Mouse (Mus musculus) heart, postnatal 4 days (tissue): ENCODE measurements around the gene Rab29. TPM values are rescaled to one million over a fixed set of nuclear protein-coding genes. Genes with fewer than 3 reads are reported as not detected.
"Not testable (repeated sequence)": the region's sequence is repeated elsewhere in the genome, so short reads cannot be mapped to it uniquely, and the experiment has no call there.

Source experiments
- DNase-seq: peaks from one replicate; pipeline ENCODE4 v3.0.0; 2021
- total RNA-seq, 2 experiments: library from RNA; stranded (reverse); gene quantifications; 2 replicates each; pipeline ENCODE4 v1.2.3; 2021

Gene Rab29
- 10 to 100 TPM; 10.6 to 10.8 TPM for total RNA-seq

DNA sequence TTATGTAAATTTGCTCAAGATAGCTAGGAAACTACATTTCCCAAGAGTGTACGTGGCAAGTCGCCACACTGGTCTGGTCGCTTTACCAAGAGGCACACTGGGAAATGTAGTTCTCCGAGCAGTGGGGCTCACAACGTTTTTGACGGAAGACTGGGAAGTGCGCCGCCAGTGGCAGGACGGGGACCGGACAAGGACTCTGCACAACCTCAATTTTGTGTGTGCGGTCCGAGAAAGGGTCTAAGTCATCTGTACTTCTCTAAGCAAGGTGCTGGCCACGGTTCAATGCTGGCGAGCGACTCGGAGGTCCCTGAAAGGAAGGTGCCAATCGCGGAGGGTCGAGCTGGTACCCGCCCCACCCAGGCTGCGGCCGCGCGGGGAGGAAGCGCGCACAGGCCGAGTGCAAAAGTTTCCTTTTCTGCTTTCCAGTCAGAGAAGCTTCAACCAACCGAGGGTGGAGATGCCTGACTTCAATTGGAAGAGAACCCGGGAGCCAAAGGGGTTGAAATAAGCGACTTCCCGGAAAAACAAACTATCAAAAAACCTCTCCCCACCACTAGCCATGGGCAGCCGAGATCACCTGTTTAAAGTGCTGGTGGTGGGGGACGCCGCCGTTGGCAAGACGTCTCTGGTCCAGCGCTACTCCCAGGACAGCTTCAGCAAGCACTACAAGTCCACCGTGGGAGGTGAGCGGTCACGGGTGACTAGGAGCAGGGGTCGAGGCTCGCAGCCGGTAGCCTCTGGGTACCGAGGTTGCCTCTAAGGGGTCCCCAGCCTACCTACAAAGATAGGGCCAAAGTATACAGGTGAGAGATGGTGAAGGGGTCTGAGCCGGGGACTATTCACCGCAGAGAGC lies at the start of gene Rab29:
Gene Rab29 (plus strand): TSS at position 132 of the 853 bp plus-strand sequence.
- peak; percentile 94 for DNase-seq

DNA sequence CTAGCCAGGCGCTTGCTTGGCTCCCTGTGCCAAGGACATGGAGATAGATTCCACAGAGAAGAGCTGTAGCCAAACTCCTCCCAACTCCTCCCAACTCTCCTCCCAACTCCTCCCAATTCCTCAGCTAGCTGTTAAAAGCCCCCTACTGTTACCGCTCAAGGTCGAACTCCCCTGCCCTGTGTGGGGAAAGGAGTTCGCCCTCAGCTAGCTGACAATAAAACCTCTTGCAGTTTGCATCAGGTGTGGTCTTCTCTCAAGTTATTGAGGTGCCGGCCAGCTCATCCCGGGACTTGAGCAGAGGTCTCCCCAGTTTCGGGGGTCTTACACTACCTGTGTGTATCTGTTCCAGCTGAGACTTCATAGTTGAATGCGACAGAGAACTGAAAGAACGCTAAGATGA lies 46.7 kb upstream of the Rab29 start:
- DNase-seq, result not testable (repeated sequence)

DNA sequence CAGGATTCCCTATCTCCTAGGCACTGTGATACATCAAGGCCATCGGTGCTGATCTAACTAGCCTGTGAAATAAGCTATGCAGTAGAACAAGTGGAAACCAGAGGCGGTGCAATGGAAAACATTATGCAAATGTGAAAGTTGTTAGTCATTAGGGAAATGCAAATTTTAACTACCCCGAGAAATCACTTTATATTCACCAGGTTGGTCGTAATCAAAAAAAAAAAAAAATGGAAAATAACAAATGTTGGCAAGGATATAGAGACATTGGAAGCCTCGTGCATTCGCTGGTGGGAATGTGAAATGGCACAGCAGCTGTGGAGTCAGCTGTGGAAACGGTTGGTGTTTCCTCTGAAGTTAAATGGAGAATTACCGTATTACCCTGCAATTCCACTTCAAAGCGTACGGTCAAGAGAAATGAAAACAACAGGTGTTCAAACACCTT lies 46.1 kb upstream of the Rab29 start:
- DNase-seq, result no peak

DNA sequence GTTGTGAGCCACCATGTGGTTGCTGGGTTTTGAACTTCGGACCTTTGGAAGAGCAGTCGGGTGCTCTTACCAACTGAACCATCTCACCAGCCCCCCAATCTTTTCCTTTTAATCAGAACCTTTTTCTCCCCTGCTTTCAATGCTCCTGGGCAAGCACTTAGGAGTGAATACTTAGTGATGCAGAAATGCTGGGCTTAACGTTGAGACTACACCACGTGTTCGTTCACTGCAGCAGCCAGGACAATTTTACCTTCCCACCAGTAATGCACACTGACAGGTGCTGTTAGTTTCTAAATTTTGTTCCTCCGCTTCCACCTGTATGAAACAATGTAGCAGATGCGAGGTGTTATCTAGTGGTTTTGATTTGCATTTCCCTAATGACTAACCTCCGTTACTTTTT lies 44.7 kb upstream of the Rab29 start:
- DNase-seq, result no peak

DNA sequence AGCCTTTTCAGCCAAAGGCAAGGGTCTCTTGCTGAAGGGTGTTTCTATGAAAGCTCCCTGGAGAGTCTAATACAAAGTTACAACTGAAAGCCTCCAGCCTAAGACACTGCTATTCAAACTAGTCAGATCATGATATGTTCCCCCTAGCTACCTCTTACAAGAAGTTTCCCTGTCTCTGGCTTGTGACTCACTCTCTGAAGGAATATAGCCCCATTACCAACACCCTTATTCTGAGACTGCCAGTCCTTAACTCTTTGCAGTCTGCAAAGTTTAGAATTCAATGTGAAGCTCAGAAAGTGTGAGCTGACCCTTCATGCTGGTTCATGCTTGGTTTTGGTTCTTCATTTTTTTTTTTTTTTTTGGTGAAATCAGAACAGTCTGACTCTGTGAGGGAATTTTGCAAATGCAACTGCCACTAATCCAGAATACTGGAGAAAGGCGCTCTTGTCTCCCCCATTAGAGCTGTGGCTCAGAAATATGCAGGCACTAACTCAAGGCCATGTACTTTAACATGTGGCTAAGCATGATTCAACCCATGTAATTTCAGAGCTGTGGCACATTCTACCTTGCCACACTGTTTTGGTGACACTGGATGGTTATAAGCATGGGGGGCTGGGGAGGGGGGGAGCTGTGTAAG lies 44.0 kb upstream of the Rab29 start:
- DNase-seq, result no peak

DNA sequence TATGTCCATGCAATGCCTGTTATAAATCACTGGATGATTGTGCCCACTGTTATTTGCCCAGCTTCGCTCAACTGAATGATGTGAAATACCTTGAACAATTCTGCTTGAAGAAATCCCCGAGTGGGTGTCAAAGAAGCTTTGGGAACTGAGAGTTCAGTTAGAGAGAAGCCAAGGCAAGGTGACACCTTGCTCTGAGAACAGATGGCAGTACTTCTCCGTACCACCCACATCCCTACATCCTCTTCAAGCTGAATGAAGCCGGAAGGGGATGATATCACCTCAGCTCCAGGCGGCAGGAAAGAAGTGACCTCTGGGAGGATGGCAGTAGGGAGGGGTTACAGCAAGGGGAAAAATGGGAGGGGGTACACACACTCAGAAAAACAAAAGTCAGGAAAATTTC lies 43.5 kb upstream of the Rab29 start:
- DNase-seq, result no peak

DNA sequence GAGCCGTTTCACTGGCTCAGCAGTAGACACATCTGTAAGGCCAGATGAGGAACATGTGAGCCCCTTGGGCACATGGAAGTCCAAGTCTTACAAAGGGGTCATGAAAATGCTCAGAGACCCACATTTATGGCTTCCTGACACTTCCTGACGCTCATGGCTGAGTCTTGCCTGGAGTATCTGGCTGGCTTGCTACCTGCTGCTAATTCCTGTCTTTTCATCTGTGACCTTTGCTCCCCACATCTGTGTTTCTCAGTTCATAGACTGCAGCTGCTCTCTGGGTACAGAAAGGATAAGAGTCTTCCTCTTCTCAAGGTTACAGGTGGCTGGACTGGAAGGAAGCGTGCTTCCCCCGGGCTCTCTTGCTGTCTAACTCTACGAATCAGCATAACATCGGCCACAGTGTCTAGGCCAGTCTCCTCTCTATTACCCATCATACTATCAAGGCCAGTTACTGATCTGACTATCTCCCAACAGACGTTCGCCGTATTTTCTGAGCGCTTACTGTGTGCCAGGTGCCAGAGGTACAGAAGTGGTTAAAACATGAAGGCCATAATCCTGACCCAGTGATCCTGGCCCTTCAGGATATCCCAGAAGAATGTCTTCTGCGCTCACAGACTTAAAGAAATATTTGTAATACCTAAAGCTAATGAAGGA lies 42.4 kb upstream of the Rab29 start:
- DNase-seq, result no peak

DNA sequence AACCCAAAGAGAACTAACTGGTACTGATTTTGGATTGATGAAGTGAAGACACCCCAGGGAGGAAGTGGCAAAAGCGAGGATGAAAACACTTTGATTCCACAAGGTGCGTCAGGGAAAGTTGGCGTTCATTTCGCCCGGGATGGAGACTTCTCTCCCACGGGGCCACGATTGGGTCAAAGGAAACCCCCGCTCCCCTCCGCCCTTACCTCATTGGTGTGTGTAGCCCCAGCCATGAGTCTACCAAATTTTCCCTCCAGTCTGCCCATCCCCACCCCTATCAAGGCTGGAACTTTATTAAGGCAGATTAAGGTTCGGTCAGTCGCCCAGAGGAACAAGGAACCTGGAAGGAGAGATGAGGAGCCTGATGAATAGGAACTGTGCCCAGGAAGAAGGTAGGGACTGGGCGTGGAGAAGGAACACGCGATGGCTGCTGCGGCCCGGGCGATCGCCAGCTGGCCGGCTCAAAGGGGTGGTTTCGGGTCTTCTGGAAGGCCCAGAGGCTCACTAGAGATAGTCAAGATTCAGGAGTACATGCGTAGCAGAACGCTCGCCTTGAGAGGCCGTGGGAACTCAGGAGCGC lies 39.7 kb upstream of the Rab29 start, which contains the start of gene Slc41a1:
Gene Slc41a1 (plus strand): TSS at position 287 of the 580 bp plus-strand sequence.
- DNase-seq, result peak; percentile 36

DNA sequence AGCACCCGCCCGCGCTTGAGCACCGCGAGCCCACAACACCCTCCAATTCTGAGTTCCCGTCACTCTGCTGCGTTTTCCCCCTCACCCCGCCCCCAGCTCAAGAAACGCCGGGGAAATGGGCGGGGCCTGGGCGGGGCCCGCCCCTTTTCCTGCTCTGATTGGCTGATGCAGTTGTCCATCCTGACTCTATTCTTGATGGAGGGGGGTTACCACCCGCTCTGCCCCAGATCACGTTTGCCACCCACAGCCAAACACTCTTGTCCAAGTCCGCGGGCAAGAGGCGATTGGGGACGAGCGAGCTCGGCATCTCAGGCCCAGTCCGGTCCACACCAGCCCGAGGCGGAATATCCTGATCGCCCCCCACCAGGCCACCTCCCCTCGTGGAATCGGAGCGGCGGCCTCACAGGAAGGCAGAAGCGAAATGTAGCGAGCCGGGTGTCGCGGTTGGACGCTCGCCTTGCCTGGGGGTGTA lies 39.2 kb upstream of the Rab29 start:
- DNase-seq, result peak; percentile 97

DNA sequence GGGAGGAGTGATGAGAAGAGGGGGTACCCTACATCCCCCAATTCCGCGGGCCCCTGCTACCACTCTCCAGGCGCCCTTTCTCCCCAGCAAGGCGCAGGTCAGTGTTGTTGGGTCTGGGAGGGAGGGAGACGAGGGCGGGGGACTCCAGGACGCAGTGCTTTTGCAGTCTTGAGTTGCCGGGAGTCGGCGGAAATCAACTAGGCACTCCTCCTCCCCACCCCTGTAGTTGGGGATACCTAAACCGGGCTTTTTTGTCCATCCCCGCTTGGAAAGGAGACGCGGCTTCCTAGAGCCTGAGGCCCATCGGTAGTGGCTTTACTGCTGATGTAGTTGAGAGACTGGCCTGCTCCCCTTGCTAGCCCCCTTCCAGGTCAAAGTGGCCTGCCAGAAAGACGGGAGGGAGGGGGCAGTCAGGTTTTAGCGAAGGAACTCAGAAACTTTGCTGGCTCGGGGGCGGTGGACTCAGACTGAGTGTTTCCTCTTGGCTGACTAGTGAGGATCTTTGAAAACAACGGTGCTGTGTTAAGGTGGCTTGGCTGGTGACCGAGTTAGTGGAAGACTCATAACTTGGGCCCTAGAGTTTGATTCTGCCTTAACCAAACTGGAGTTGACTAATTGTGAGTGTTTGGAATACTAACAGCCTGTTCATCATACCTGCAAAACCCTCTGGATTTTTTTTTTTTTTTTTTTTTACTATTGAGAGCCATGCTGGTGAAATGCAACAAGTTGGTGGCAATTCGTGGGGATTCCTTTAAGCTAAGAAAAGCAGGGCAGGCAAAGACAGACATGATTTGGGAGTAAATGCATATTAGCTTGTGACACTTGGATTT lies 38.5 kb upstream of the Rab29 start:
- no peak for DNase-seq

DNA sequence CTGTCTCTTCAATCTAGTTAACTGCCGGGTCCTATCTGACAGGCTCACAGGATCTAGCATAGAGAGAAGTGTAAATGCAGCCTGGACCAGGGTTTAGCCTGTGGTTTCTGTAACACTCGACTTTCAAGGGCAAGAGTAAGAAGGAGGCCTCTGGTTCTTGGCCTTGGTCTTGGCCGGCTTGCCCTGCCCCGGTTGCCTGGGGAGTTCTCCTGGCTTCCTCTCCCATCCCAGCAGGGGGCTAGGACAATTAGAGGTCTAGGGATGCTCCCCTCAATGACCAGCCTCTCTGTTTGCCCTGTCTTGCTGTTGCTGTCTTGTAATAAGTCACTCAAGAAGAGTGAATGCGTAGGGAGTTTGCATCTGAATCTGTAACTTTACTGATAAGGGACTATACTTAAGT lies 37.7 kb upstream of the Rab29 start:
- no peak for DNase-seq

DNA sequence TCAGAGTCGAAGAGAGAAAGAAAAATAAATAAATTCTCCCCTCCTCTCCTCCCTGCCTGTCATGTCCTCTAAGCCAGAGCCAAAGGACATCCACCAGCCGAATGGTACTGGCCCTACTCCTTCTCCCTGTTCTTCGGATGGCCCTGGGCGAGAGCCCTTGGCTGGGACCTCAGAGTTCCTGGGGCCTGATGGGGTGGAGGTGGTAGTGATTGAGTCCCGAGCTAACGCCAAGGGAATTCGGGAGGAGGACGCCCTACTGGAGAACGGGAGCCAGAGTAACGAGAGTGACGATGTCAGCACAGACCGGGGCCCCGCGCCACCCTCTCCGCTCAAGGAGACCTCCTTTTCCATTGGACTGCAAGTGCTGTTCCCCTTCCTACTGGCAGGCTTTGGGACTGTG lies 36.5 kb upstream of the Rab29 start:
- DNase-seq, result no peak

DNA sequence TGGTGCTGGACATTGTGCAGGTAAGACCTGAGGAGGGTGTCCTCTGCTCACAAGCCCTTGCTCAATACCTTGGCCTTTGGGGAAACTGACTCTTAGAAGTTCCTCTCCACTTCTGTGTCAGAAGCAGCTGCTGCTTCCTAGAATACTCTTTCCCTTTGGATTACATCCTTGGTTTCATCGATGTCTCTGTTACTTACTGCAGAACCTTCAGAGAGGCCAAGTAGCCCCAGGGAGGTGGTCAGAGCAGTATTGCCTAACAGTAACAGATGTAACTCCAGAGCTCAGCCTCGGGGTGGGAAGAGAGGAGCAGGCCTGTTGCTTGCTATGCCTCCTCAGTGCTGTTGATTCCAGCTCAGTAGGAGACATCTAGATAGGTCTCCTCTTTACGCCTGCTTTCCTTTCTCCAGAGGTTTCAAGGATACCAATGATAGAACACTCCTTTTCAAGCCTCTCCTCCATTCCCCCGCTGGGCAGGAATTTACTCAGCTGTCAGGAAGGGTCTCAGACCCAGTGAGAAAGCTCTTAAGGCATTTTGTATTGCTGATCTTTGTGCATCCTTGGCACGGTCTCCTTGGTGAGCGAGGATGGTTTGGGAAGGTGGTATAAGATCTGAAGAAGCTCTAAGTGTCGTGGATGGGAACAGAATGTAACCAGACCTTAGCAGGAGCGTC lies 35.9 kb upstream of the Rab29 start:
- DNase-seq, result no peak

DNA sequence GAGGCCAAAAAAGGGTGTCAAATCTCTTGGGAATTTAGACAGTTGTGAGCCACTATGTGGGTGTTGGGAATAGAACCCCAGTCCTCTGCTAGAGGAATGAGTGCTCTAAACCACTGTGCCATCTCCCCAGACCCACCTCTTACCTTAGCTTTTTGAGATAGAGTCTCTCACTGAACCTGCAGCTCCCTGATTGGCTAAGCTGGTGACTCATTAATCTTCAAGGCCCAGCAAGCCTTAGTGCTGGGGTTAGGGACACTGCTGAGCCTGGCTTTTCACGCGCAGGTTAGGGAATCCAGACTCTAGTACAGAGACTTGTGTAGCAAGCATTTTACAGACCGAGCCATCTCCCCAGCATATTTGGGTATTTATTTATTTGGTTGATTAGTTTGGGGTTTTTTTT lies 30.0 kb upstream of the Rab29 start:
- no peak for DNase-seq

DNA sequence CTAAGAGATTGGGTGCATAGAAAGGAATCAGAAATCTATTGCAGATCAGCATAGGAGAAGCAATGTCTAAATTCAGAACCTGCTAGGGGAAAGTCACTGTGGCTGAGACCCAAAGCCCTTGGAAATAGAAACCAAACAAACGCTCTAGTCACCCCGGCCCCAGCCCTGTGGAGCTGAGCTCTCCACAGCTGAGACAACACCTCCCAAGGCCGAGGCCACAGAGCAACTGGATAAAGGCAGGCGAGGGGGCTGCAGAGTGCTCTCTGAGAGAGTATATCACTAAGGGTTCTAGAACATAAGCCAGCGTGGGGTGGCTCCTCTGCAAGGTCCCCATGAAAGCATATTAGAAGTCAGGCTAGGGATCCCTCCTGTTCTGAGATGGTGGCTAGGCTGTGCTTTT lies 28.5 kb upstream of the Rab29 start:
- no peak for DNase-seq

DNA sequence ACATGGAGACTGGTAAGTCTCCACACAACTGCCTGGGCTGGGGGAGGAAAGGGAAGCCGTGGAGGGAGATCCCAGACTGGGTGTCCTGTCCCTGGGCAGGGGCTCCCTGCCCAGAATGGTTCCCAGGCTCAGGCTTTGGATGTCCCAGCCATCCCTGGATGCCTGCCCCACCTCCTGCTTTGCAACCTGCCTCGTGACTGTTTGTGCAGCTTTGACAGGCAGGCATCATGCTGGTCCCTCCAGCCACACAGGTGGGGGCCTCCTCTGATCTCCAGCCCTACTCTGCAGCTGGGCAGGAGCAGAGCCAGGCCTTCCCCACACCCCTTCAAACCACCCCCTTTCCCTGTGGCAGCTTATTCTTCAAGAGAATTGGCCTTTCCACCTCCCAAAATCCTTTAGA lies 27.7 kb upstream of the Rab29 start:
- no peak for DNase-seq

DNA sequence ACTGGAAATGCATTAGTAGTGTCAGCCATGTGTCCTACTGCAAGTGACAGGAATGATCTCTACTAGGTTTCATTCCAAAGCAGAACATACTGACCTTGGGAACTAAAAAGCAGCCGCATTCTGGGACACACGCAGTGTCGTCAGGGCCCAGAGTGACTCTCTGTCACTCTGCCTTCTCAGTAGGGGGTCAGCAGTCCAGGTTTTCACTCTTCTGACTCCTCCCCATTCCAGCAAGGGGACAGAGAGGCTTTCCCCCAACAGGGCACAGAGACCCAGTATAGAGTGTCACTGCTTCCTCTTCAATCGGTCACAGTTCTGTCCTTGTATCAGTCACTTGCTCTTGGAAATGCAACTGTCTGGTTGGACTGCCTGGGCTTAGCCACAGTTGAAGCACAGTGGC lies 24.8 kb upstream of the Rab29 start:
- DNase-seq, result no peak

DNA sequence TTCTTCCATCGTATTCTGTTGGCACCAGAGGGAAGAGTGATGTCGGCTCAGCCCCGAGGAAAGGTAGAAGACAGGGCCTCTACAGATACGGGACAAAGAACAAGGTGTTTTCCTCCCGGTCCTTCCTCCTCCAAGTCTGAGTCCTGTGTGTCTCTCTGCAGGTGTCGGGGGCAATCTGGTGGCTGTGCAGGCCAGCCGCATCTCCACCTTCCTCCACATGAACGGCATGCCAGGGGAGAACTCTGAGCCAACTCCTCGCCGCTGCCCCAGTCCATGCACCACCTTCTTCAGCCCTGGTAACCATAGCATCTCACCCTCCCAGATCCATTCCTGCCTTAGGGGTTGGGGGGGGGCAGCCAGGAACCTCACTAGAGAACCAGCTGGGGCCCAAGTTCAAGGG lies 23.3 kb upstream of the Rab29 start:
- DNase-seq, result no peak

DNA sequence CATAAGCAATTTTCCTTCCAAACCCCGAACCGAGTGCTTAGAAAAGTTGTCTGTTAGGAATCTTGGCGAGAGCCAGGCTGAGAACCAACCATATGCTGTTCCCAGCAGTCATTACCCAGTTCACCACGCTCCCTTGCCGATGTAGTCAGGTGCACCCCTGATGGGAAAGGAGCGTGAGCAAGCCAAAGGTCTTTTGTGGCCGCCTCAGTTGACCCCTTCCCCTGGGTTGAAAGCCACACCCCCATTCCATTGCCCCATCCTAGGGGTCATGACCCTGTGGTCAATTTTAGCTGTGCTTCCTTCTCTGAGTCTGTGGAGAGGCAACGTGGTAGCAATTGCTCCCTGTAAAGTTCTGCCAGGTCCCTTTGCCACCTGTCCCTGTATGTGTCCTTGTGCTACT lies 22.1 kb upstream of the Rab29 start:
- DNase-seq, result no peak

DNA sequence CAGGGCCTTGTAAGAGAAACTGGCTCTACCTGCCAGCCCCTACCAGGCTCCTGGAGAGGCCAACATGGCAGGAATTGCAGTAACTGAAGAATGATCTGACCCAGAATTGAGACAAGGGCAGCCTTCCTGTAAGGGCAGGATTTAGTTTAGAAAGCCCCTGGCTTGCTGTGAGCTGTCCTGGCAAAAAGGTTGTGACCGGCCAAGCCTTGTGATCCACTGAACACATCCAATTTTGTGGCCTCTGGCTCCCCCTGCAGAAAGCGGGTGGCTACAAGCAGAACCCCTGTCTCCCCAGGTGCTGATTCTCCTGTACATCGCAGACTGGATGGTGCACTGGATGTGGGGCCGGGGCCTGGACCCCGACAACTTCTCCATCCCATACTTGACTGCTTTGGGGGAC lies 20.8 kb upstream of the Rab29 start:
- DNase-seq, result peak; percentile 79

DNA sequence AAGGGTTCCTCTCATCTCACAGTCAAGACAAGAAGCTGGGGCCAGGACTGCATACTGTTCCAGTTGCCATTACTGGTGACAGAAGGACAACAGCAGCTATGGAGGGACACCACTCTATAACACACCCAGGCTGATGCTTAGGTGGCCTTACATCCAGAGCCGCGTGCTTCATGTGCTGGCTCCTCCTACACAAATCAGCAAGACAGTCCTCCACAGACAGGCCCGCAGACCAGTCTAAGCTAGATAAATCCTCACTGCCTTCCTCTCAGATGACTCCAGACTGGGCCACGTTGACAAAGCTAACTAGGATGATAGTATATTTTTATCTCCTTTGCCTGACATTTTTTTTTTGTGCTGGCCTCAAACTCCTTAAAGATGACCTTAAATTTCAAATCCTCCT lies 5.2 kb upstream of the Rab29 start:
- no peak for DNase-seq

DNA sequence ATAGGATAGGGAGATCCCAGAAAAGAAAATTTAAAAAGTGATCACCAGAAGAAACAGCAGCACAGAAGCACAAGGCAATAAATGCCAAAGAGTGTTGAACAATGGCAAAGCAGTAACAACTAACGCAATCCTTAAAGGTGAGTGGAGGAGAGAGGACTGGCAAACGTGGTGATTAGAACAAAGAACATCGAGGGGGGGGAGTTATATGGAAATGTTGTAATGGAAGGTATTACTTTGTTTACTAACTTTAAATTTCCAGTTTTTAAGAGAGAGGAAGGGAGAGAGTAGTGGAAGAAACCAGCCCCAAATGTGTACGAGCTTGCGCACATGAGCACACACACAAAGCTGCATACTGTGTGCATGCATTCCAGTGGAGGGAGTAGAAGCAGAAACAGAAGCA lies 1.4 kb upstream of the Rab29 start:
- DNase-seq, result no peak
